Mouse (Mus musculus): ENCODE results near the gene Spic.

Gene Spic

DNA sequence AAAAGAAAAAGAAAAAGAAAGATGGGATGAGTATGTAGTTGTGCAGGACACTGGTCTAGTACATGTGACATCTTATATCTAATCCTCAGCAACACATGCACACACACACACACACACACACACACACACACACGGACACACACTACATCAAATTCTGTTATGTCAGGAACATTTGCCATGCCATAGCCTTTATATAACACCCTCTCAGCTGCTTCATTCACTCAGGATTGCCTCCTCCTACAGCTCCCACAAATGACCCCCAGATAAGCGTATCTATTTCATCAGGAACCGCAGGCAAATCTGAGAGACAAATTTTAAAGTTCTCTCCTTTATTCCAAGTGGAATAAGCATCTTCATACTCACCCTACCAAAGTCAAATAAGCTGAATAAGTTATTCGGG lies 25.9 kb downstream of the Spic start:
- in situ Hi-C loops (cut with MboI; ENCODE audit: low sequenced_read_pairs): no loop called here

- in situ Hi-C loops (cut with MboI; ENCODE audit: low sequenced_read_pairs): no loop called here
These were observed 39.4 kb downstream of the Spic start for GRCm38 (mm10) chr10:88645448-88645847.

- in situ Hi-C loops (cut with MboI; ENCODE audit: low sequenced_read_pairs): no loop called here
These were observed 53.4 kb downstream of the Spic start for GRCm38 (mm10) chr10:88631330-88631953.

GRCm38 (mm10) chr10:88630663-88631329 lies 54.0 kb downstream of the Spic start:
- in situ Hi-C loops (cut with MboI; ENCODE audit: low sequenced_read_pairs): no loop called here

GRCm38 (mm10) chr10:88627052-88627451 lies 57.8 kb downstream of the Spic start:
- in situ Hi-C loops (cut with MboI; ENCODE audit: low sequenced_read_pairs): no loop called here

GRCm38 (mm10) chr10:88626176-88626575 lies 58.6 kb downstream of the Spic start:
- in situ Hi-C loops (cut with MboI; ENCODE audit: low sequenced_read_pairs): no loop called here
